Mouse (Mus musculus): ENCODE data around the gene Bst2. TPM values are rescaled to one million over a fixed set of nuclear protein-coding genes. Genes with fewer than 3 reads are reported as not detected.

Gene Bst2
- polyA plus RNA-seq, 1 experiment from 2014 or later: 27.0 TPM

DNA sequence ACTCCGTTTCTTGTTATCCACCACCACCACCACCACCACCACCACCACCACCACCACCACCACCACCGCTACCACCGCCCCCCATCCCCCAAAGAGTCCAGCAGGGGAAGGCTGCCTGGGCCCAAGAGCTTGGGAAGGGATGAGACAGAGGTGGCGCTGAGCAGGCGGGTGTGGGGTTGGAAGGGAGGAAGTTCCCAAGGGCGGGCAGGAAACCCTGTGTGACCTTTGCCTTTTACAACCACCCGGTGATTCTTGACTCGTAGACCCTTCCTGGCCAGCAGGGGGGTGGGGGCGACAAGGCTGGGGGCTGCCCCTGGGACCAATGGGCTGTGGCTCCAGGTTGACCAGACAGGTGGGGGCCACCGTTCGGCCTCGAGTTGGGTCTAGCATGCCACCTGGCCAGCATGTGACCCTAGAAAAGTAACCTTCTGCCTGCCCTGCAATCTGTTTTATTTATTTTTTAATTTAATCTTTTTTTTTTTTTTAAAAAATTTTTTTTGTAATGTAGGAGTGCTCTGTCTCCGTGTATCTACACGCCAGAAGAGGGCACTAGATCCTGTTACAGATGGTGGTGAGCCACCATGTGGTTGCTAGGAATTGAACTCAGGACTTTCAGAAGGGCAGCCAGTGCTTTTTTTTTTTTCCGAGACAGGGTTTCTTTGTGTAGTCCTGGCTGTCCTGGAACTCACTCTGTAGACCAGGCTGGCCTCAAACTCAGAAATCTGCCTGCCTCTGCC lies 24.1 kb downstream of the Bst2 start:
- Histone ChIP-seq H3K27ac (ENCODE audit: low read length) (no peak overlapping the region), H3K4me2 (ENCODE audit: low read depth, low read length) (no peak overlapping the region), H3K4me1 (ENCODE audit: control insufficient read depth, low read depth, low read length) (peaks cover 9% of the 10 kb centered on the region), H3K9ac (ENCODE audit: low read depth, low read length) (no peak overlapping the region), H3K36me3 (ENCODE audit: control insufficient read depth, insufficient read depth) (no peaks in the 10 kb centered on the region), H3K4me3 (ENCODE audit: low read depth, low read length) (no peak overlapping the region), H3K9me3 (replicated peaks; ENCODE audit: control insufficient read depth, low read length) (no peaks in the 10 kb centered on the region), H3K27me3 (ENCODE audit: control insufficient read depth, insufficient read depth, low read depth, low read length) (peaks cover 12% of the 10 kb centered on the region)
- no peak for ATAC-seq (ENCODE audit: low read depth)
- 31% methylated on average over 13 of the region's 15 CpGs for WGBS (ENCODE audit: insufficient replicate concordance)

DNA sequence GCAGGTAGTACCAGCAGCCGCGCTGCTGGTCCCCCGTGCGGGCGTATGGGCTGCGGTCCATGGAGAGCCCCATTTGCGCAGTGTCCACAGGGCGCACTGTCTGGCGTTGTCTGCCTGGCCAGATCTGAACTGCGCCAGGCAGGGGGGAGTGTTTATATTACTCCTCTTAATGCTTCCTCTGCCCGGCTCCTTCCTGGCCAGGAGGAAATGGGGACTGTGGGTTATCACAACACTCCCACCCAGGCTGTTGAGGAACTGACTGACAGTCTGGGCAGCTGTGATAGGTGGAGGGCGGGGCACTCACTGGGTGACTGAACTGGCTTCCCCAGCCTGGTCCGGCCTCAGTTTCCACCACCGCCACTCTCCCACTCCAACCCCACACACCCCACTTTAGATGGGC lies 25.6 kb downstream of the Bst2 start, which contains the start of gene Plvap:
Plvap (minus strand) TSS at position 109 of the 400 bp plus-strand sequence.
- H3K9ac ChIP-seq (ENCODE audit: low read depth, low read length): no peak within 1 kb of the TSS
- peaks cover 27% of the 10 kb centered on the region for H3K27me3 ChIP-seq (ENCODE audit: control insufficient read depth, insufficient read depth, low read depth, low read length)
- peaks cover 12% of the 10 kb centered on the region for H3K4me1 ChIP-seq (ENCODE audit: control insufficient read depth, low read depth, low read length)
- WGBS (ENCODE audit: insufficient replicate concordance): 7% methylated on average over 14 of the region's 14 CpGs
- H3K9me3 ChIP-seq (replicated peaks; ENCODE audit: control insufficient read depth, low read length): no peaks in the 10 kb centered on the region
- H3K4me2 ChIP-seq (ENCODE audit: low read depth, low read length): peak within 1 kb of the TSS; percentile 50
- H3K36me3 ChIP-seq (ENCODE audit: control insufficient read depth, insufficient read depth): no peaks in the 10 kb centered on the region
- peak; percentile 81 for ATAC-seq (ENCODE audit: low read depth)
- no peak within 1 kb of the TSS for H3K27ac ChIP-seq (ENCODE audit: low read length)
- H3K4me3 ChIP-seq (ENCODE audit: low read depth, low read length): peak within 1 kb of the TSS; percentile 43

DNA sequence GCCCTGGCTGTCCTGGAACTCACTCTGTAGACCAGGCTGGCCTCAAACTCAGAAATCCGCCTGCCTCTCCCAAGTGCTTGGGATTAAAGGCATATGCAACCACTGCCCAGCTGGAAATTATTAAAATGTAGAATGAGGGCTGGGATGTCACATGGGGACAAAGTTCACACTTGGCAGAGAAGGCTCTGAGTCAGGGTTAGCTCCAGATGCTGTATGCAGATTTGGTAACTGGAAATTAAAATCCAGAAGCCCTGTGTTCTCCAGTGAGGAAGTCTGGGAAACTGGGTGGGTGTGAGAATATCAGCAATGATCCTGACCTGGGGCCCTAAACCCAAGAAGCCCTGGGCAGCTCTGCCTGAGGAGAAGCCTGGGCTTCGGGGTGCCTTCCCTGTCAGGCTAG lies 27.9 kb downstream of the Bst2 start:
- H3K4me3 ChIP-seq (ENCODE audit: low read depth, low read length): no peak overlapping the region
- no peak for ATAC-seq (ENCODE audit: low read depth)
- no peaks in the 10 kb centered on the region for H3K36me3 ChIP-seq (ENCODE audit: control insufficient read depth, insufficient read depth)
- no peaks in the 10 kb centered on the region for H3K9me3 ChIP-seq (replicated peaks; ENCODE audit: control insufficient read depth, low read length)
- peaks cover 37% of the 10 kb centered on the region for H3K27me3 ChIP-seq (ENCODE audit: control insufficient read depth, insufficient read depth, low read depth, low read length)
- no peak overlapping the region for H3K4me2 ChIP-seq (ENCODE audit: low read depth, low read length)
- H3K9ac ChIP-seq (ENCODE audit: low read depth, low read length): no peak overlapping the region
- no peak overlapping the region for H3K27ac ChIP-seq (ENCODE audit: low read length)
- H3K4me1 ChIP-seq (ENCODE audit: control insufficient read depth, low read depth, low read length): peaks cover 12% of the 10 kb centered on the region
- 72% methylated on average over 2 of the region's 2 CpGs for WGBS (ENCODE audit: insufficient replicate concordance)

DNA sequence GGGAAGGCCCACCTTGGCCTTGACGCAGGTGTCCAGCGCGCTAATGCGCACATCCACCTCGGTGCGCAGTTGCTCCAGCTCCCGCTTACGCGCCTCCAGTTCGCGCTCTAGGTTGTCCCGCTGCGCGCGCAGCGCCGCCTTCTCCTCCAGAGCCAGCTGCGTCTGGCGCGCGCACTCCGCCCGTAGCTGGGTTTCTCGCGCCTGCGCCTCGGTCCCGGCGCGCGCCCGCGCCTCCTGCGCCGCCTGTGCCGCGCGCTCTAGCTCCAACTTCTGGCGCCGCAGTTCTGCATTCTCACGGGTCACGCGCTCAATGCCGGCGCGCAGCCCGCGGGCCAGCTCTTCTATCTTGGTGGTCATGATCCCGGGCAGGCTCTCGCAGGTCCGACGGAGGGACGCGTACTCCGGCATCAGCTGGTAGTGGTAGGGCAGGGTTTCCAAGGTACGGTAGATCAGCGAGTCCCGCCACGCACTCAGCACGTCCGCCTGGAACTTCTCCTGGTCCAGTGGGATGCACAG lies 29.6 kb downstream of the Bst2 start:
- Histone ChIP-seq H3K27ac (ENCODE audit: low read length) (no peak overlapping the region), H3K4me3 (ENCODE audit: low read depth, low read length) (peak overlapping the region; percentile 36), H3K27me3 (ENCODE audit: control insufficient read depth, insufficient read depth, low read depth, low read length) (peaks cover 37% of the 10 kb centered on the region), H3K9me3 (replicated peaks; ENCODE audit: control insufficient read depth, low read length) (no peaks in the 10 kb centered on the region), H3K4me1 (ENCODE audit: control insufficient read depth, low read depth, low read length) (peaks cover 12% of the 10 kb centered on the region), H3K4me2 (ENCODE audit: low read depth, low read length) (peak overlapping the region; percentile 47), H3K36me3 (ENCODE audit: control insufficient read depth, insufficient read depth) (no peaks in the 10 kb centered on the region), H3K9ac (ENCODE audit: low read depth, low read length) (no peak overlapping the region)
- 2% methylated on average over 60 of the region's 61 CpGs for WGBS (ENCODE audit: insufficient replicate concordance)
- ATAC-seq (ENCODE audit: low read depth): peak; percentile 49

DNA sequence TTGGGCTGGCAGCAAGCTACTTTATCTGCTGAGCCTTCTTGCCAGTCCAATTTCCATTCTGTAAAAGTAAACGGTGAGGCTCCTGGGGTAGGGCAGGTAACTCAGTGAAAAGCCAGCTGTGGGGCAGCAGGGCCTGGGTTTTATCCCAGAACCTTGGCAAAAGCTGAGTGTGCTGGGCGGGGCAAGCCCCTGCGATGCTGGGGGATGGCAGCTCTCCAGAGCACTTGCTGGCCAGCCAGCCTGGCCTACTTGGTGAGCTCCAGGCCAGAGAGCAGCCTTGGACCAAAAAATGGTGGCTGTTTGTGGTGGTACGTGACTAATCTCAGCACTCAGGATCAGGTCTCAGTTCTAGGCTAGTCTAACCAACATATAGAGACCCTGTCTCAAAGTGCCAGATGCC lies 31.3 kb downstream of the Bst2 start:
- H3K4me2 ChIP-seq (ENCODE audit: low read depth, low read length): no peak overlapping the region
- no peaks in the 10 kb centered on the region for H3K36me3 ChIP-seq (ENCODE audit: control insufficient read depth, insufficient read depth)
- H3K27me3 ChIP-seq (ENCODE audit: control insufficient read depth, insufficient read depth, low read depth, low read length): peaks cover 37% of the 10 kb centered on the region
- H3K4me3 ChIP-seq (ENCODE audit: low read depth, low read length): no peak overlapping the region
- WGBS (ENCODE audit: insufficient replicate concordance): 62% methylated on average over 4 of the region's 4 CpGs
- ATAC-seq (ENCODE audit: low read depth): no peak
- no peak overlapping the region for H3K27ac ChIP-seq (ENCODE audit: low read length)
- H3K4me1 ChIP-seq (ENCODE audit: control insufficient read depth, low read depth, low read length): peaks cover 3% of the 10 kb centered on the region; the same call in 1 of the 2 replicates
- H3K9me3 ChIP-seq (replicated peaks; ENCODE audit: control insufficient read depth, low read length): no peaks in the 10 kb centered on the region
- no peak overlapping the region for H3K9ac ChIP-seq (ENCODE audit: low read depth, low read length)

DNA sequence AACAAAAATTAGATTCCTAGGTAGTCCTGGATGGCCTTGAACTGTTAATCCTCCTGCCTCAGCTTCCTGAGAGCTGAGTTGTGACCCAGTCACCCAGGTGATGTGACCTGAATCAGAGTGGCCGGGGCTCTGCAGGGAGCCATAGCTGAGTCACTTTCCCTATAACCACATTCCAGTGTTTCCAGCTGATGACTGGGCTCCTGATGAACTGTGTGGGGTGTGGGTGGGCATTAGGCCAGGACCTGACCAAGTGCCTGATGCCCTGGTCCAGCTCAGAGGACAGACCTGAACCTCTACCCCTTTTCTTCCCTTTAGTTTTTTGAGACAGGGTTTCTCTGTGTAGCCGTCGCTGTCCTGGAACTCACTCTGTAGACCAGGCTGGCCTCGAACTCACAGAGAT lies 31.9 kb downstream of the Bst2 start:
- peaks cover 37% of the 10 kb centered on the region for H3K27me3 ChIP-seq (ENCODE audit: control insufficient read depth, insufficient read depth, low read depth, low read length)
- no peak for ATAC-seq (ENCODE audit: low read depth)
- no peak overlapping the region for H3K9ac ChIP-seq (ENCODE audit: low read depth, low read length)
- WGBS (ENCODE audit: insufficient replicate concordance): 69% methylated on average over 4 of the region's 4 CpGs
- no peaks in the 10 kb centered on the region for H3K36me3 ChIP-seq (ENCODE audit: control insufficient read depth, insufficient read depth)
- H3K27ac ChIP-seq (ENCODE audit: low read length): no peak overlapping the region
- H3K4me3 ChIP-seq (ENCODE audit: low read depth, low read length): no peak overlapping the region
- H3K9me3 ChIP-seq (replicated peaks; ENCODE audit: control insufficient read depth, low read length): no peaks in the 10 kb centered on the region
- no peak overlapping the region for H3K4me2 ChIP-seq (ENCODE audit: low read depth, low read length)
- H3K4me1 ChIP-seq (ENCODE audit: control insufficient read depth, low read depth, low read length): peaks cover 3% of the 10 kb centered on the region; the same call in 1 of the 2 replicates

DNA sequence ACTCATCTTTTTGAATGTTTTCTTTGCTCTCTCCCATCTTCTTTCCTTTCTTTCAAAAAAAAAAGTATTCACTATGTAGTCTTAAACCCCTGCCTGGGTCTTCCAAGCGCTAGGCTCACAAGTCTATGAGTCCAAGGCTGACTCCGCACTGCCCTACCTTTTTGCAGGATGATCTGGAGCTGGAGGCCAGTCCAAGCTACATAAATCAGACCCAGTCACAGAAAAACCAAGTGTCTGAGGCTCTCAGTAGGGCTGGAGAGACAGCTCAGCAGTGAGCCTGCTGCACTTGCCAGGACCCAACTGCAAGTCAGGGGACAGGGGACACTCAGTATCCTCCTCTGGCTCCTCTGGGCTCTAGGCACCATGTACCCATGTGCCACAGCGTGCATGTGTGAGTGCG lies 32.9 kb downstream of the Bst2 start:
- H3K27me3 ChIP-seq (ENCODE audit: control insufficient read depth, insufficient read depth, low read depth, low read length): peaks cover 33% of the 10 kb centered on the region
- H3K27ac ChIP-seq (ENCODE audit: low read length): no peak overlapping the region
- no peak overlapping the region for H3K4me2 ChIP-seq (ENCODE audit: low read depth, low read length)
- 79% methylated on average over 4 of the region's 4 CpGs for WGBS (ENCODE audit: insufficient replicate concordance)
- H3K9ac ChIP-seq (ENCODE audit: low read depth, low read length): no peak overlapping the region
- no peak overlapping the region for H3K4me3 ChIP-seq (ENCODE audit: low read depth, low read length)
- H3K36me3 ChIP-seq (ENCODE audit: control insufficient read depth, insufficient read depth): no peaks in the 10 kb centered on the region
- peaks cover 3% of the 10 kb centered on the region; the same call in 1 of the 2 replicates for H3K4me1 ChIP-seq (ENCODE audit: control insufficient read depth, low read depth, low read length)
- no peak for ATAC-seq (ENCODE audit: low read depth)
- H3K9me3 ChIP-seq (replicated peaks; ENCODE audit: control insufficient read depth, low read length): no peaks in the 10 kb centered on the region

DNA sequence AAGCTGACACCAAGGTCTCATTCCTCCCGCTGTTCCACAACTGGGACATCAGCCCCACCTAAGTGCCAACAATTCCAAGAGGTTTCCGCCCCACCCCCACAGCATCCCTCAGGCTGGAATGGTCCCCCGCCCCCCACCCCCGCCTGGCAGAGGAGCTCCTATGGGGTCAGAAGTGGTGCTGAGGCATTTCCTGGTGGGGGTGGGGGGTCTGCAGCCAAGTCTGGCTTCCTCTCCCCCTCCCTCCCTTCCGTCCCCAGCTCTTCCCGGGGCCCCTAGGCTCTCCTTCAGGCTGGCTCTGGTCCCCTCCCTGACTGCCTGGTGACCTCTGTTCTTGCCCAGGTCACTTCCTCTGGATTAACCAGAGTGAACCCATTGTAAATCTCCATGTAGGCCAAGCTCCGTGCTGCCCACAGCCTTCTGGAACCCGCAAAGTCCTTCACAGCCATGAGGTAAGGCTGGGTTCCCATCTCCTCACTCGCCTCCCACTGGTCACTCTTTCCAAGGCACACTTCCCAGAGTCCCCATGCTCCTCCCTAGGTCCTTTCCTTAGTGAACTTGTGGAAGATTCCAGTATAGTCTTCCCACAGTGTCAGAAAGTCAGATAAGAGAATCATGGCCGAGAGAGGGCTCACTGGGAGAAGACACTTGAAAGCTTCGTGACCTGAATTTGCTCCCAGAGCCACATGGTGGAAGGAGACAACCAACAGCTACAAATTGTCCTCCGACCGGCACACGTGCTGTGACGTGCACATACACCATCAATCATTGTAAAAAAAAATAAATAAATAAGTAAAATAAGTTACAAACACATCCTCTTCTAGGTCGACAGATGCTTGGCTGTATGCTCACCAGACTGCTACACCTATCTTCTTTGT lies 38.2 kb downstream of the Bst2 start:
- H3K27ac ChIP-seq (ENCODE audit: low read length): no peak overlapping the region
- ATAC-seq (ENCODE audit: low read depth): peak; percentile 56
- no peaks in the 10 kb centered on the region for H3K36me3 ChIP-seq (ENCODE audit: control insufficient read depth, insufficient read depth)
- H3K4me2 ChIP-seq (ENCODE audit: low read depth, low read length): no peak overlapping the region
- no peaks in the 10 kb centered on the region for H3K9me3 ChIP-seq (replicated peaks; ENCODE audit: control insufficient read depth, low read length)
- H3K27me3 ChIP-seq (ENCODE audit: control insufficient read depth, insufficient read depth, low read depth, low read length): no peaks in the 10 kb centered on the region
- no peak overlapping the region for H3K4me3 ChIP-seq (ENCODE audit: low read depth, low read length)
- no peaks in the 10 kb centered on the region for H3K4me1 ChIP-seq (ENCODE audit: control insufficient read depth, low read depth, low read length)
- H3K9ac ChIP-seq (ENCODE audit: low read depth, low read length): no peak overlapping the region
- 41% methylated on average over 15 of the region's 16 CpGs for WGBS (ENCODE audit: insufficient replicate concordance)
